Mouse (Mus musculus) brain, embryonic 14.5 days (tissue): Measurements from ENCODE around the gene Pdpk1.
"Not testable (repeated sequence)": the region's sequence is repeated elsewhere in the genome, so short reads cannot be mapped to it uniquely, and the experiment has no call there.

Source experiments
- CTCF ChIP-seq: fragments of 200-500 bp; IDR thresholded peaks from 2 replicates; pipeline ENCODE4 v1.5.1; 2012; ENCODE audit warnings: inconsistent platforms, mild to moderate bottlenecking, moderate library complexity, borderline replicate concordance; ENCODE audit not compliant: insufficient read depth, insufficient read length; ENCODE audit errors: extremely low read depth
- POLR2A ChIP-seq: fragments of 200-500 bp; IDR thresholded peaks from 2 replicates; pipeline ENCODE4 v1.6.1; 2012; ENCODE audit warnings: mild to moderate bottlenecking, inconsistent platforms, borderline replicate concordance; ENCODE audit not compliant: poor library complexity, insufficient read depth, insufficient read length, severe bottlenecking; ENCODE audit errors: extremely low read depth

DNA sequence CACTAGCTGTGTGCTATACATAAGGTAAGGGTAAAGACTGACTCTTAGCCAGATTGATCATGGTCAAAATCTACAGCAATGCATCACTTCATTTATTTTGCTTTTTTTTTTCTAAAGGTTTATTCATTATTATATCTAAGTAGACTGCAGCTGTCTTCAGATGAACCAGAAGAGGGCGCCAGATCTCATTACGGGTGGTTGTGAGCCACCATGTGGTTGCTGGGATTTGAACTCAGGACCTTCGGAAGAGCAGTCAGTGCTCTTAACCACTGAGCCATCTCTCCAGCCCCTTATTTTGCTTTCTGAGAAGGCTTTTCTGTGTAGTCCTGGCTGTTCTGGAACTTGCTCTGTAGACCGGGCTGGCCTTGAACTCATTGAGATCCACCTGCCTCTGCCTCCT lies 17.8 kb downstream of the Pdpk1 start:
- not testable (repeated sequence) for TF ChIP-seq CTCF, POLR2A
